Mouse (Mus musculus): ENCODE results near the gene Pld3.

Pld3 gene

GRCm38 (mm10) chr7:27569580-27570224 is 16.7 kb upstream of the Pld3 start:
- no peak for DNase-seq (ENCODE audit: low spot score in 2 of 2)

DNA sequence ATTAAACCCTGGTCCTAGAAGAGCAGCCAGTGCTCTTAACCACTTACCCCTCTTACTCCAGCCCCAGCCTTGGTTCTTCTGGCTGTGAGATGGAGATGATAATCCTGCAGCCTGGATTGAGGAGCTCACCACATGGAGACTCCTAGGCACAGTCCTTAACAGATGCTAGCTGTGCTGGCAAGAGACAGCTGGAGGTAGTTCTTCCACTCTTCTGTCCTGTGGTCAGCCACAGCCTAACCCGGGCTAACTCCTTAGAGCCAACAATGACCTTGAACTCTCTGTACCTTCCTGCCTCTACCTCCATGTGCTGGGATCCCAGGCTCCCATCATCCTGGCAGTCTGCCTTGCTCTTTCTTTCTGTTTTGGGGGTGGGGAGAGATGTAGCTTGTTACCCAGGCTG is 8.0 kb upstream of the Pld3 start:
- DNase-seq (ENCODE audit: low spot score in 2 of 2): no peak

GRCm38 (mm10) chr7:27560291-27560887 is 7.4 kb upstream of the Pld3 start:
- no peak for DNase-seq (ENCODE audit: low spot score in 2 of 2)

DNA sequence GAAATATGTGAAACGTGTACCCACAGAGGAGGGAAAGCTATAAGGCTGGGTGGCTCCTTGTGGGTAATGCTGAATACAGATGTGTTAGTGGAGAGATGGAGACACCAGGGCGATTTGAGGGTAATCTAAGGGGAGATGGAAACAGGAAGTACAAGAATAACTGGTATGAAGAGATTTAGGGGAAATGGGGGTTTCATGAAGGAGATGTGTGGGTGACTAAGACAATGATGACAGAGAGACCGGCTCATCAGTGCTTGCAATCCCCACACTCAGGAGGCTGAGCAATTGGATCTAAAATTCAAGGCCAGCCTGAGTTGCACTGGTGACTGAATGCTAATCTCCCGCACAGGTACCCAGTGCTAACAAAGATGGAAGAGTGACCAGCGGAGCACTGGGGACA is 948 bp downstream of the Pld3 start:
- no peak for DNase-seq (ENCODE audit: low spot score in 2 of 2)

GRCm38 (mm10) chr7:27549597-27549996 is 3.4 kb downstream of the Pld3 start:
- DNase-seq (ENCODE audit: low spot score in 2 of 2): no peak

GRCm38 (mm10) chr7:27544675-27545370 is 8.2 kb downstream of the Pld3 start:
- DNase-seq (ENCODE audit: low spot score in 2 of 2): no peak

DNA sequence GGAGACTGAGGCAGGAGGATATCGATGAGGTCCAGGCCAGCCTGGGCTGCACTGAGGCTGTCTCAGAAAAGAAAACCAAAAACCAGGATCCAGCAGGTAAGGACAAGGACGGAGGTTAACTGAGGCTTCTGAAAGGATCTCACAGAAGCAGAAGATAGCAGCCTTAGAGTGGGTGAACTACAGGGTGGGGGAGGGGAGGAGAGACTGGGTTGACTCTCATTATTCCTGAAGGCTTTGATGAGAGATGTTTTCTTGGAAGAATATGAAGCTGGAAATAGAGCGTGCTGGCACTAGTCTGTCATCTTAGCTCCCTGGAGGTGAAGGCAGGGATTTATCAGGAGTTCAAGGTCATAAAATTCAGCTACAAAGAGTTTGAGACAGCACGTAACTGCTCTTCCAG is 9.2 kb downstream of the Pld3 start:
- no peak for DNase-seq (ENCODE audit: low spot score in 2 of 2)

DNA sequence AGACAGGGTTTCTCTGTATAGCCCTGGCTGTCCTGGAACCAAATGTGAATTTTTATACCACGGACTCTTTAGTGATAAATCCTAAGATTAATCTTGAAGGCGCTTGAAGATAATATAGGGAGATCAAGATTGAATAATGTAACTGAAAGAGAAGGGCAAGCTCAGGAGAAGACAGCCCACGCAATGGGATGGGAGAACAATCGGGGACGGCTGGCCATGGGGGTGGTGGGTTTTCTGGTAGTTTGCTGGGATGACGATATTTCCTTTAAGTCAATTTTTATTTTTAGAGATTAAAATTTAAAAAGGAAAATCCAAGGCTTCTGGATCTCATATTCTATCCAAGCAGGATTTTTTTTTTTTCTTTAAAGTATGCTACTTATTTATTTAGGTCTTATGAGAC is 10.0 kb downstream of the Pld3 start:
- no peak for DNase-seq (ENCODE audit: low spot score in 2 of 2)

- peak; percentile 78 to 81 for DNase-seq (ENCODE audit: low spot score in 2 of 2)
Measured at GRCm38 (mm10) chr7:27542392-27543033, 10.5 kb downstream of the Pld3 start.

GRCm38 (mm10) chr7:27541922-27542321 is 11.1 kb downstream of the Pld3 start:
- DNase-seq (ENCODE audit: low spot score in 2 of 2): no peak

GRCm38 (mm10) chr7:27541431-27541830 is 11.6 kb downstream of the Pld3 start:
- DNase-seq (ENCODE audit: low spot score in 2 of 2): peak in 1 of 2 experiments; percentile 16

DNA sequence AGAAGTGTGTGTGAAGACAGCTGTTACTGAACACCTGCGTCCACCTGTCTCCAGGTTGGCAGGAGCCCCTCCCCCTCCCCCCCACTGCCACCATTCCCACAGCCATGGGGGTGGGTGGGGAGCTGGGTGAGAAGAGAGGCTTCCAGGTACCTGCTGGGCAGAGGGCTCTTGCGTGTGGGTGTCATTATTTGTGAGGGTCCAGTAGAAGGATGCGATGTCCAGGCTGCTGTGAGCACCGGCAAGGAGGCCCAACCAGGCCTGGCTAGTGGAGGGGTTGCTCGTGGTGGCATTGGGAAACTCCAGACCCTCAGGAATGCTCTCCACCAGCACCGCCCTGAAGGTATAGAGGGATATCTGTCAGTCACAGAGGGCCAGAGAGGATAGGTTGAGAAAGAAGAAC is 12.1 kb downstream of the Pld3 start:
- DNase-seq (ENCODE audit: low spot score in 2 of 2): no peak

- DNase-seq (ENCODE audit: low spot score in 2 of 2): no peak
Measured at GRCm38 (mm10) chr7:27540521-27540920, 12.5 kb downstream of the Pld3 start.

DNA sequence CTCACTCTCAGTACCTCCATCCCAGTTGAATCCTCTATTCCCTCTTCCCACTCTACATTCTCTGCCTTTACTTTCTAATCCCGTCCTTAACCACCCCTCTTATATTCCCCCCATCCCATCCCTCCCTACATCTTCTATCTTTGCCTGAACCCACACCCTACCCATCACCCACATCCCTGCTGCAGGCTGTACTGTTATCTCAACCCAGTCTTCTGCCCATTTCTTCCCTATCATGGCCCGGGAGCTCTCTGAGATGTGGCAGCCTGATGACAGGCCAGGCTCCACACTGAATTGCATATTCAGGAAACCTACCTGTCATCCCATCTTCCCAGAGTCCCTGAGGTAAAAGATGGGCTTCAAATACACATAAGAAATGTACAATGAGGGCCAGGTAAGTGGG is 14.2 kb downstream of the Pld3 start:
- no peak for DNase-seq (ENCODE audit: low spot score in 2 of 2)

DNA sequence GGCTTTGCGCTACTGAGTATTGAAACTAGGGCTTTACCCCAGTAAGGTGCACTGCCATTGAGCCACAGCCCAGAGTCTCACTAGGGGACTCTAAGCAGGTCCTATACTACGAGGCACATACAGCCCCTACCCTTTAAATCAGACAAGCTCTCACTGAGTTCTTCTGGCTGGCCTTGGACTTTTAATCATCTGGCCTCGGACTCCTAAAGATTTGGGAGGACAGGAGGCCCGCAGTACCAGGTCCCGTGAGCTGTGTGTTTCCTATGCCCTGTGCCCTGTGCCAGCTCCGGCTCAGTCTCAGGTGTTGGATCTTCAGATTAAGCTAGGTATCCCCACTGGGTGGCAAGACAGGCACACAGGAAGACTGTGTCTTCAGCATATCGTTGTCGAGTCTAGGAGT is 15.0 kb downstream of the Pld3 start:
- DNase-seq (ENCODE audit: low spot score in 2 of 2): no peak

DNA sequence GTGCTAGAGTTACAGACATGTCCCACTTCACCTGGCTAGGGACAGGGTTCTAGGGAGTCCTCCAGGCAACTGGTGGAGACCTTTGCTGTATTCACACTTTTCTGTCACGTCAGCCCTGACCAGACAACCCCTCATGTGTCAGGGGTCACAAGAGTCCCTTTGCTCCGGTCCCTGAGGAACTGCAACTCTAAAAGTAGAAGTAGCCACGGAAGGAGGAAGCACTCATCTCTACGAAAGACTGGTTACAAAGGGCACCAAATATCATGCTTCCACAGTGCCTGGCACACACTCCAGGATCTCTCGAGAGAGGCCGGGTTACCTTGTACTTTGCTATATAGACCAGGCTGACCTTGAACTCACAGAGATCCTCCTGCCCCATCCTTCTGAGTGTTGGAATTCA is 16.4 kb downstream of the Pld3 start:
- no peak for DNase-seq (ENCODE audit: low spot score in 2 of 2)

DNA sequence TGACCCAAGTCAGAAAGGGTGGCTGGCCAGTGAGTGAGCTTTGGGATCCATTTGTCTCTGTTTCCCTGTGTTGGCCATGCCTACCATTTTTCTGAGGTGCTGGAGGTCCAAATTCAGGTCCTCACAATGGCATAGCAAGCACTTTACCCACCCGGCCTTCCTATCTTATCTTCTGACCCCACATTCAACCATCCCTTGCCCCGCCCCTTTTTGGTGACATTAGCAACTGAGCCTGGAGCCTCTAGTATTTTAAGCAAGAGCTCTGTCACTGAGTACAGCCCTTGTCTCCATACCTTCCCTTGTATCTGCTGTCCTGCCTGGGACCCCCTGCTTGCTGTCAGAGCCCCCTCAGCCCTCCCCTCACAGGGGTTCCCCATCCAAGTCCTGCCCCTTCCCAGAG is 17.6 kb downstream of the Pld3 start:
- no peak for DNase-seq (ENCODE audit: low spot score in 2 of 2)

- DNase-seq (ENCODE audit: low spot score in 2 of 2): no peak
Measured at GRCm38 (mm10) chr7:27532480-27533050, 20.5 kb downstream of the Pld3 start.

GRCm38 (mm10) chr7:27531707-27532106 is 21.3 kb downstream of the Pld3 start:
- DNase-seq (ENCODE audit: low spot score in 2 of 2): no peak

- no peak for DNase-seq (ENCODE audit: low spot score in 2 of 2)
Measured at GRCm38 (mm10) chr7:27530937-27531336, 22.1 kb downstream of the Pld3 start.

- DNase-seq (ENCODE audit: low spot score in 2 of 2): no peak
Measured at GRCm38 (mm10) chr7:27529070-27529469, 23.9 kb downstream of the Pld3 start.

- DNase-seq (ENCODE audit: low spot score in 2 of 2): peak; percentile 62 to 78
Measured at GRCm38 (mm10) chr7:27526039-27526827, 26.8 kb downstream of the Pld3 start.
